Mouse (Mus musculus) brain, embryonic 18.5 days (tissue): ENCODE measurements around the gene Mcrs1.
"Not testable (repeated sequence)": the region's sequence is repeated elsewhere in the genome, so short reads cannot be mapped to it uniquely, and the experiment has no call there.

Source experiments
- DNase-seq: peaks from one replicate; pipeline ENCODE4 v3.0.0-alpha.2; 2012; ENCODE audit warnings: low read depth, low spot score

Gene Mcrs1

DNA sequence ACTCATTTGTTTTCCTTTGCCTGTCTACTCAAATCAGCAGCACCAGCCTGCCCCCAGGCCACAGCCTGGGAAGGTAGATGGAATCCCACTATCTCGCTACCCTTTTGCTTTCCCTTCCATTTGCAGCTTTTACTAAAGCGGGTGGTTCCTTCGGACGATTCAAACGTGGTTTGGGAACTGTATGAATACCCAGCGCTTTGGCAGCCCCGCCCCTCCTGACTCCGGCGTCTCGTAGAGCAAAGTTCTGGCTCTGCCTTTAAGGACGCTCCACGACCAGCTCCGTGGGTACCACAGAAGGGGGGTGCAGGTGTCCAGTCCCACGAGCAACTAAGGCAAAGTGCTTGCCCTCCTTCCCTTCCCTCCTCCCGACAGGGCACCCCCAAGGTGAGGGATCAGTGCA, 650 bp downstream of the Mcrs1 start:
- DNase-seq: not testable (repeated sequence)

- no peak for DNase-seq
These were observed 1.8 kb downstream of the Mcrs1 start for GRCm38 (mm10) chr15:99249938-99250337.

GRCm38 (mm10) chr15:99248972-99249371, 2.8 kb downstream of the Mcrs1 start:
- DNase-seq: no peak

DNA sequence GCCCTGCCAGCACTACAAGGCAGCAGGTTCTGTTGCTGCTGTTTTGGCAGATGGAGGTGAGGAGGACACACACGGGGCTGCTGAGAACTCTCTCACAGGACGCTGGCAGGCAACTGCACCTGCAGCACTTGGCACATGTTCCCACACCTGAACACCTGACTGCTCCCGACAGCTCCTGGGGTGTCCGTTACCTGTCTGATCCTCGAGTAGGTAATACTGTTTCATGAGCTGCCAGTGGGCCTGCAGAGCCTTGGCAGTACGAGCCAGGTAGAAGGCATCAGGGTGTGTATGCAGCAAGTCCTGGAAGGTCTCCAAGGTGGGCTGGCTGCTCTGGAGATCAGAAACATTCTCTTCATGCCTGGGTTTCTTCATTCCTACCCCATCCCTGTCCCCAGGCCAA, 5.0 kb downstream of the Mcrs1 start:
- not testable (repeated sequence) for DNase-seq

DNA sequence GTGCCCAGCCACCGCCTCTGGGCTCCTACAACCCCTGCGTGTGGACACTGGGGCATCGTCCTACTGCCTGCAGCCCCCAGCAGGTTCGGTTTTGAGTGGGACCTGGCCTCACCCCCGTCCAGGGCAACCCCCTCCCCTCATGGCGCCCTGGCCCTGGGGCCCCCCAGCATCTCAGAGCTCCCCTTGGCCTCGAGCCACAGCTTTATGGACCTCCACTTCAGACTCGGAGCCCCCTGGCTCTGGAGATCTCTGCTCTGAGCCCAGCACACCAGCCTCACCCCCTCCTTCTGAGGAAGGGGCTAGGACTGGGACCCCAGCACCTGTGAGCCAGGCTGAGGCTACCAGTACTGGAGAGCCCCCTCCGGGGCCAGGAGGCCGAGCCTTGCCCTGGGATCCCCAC, 9.7 kb downstream of the Mcrs1 start:
- no peak for DNase-seq

DNA sequence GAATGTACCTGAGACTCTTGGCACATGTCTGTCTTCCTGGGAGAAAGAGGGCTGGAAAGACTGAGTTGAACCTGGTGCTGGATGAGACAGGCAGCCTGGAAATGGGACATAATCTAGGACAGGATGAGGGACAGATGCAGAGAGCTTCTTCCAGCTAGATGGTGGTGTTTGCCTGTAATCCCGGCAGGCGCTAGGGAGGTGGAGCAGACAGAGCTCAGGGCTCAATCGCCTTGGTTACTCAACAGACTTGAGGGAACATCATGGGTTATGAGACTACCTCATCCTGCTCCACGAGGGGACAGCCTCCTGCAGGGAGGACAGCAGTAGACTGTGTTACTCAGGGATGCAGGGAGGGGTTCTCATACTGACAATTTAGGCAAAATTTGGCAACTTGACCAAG, 10.5 kb downstream of the Mcrs1 start:
- DNase-seq: no peak

GRCm38 (mm10) chr15:99240129-99240528, 11.6 kb downstream of the Mcrs1 start:
- no peak for DNase-seq

GRCm38 (mm10) chr15:99238006-99238405, 13.8 kb downstream of the Mcrs1 start:
- DNase-seq: no peak

GRCm38 (mm10) chr15:99234326-99235010, 17.3 kb downstream of the Mcrs1 start:
- no peak for DNase-seq

- no peak for DNase-seq
These were observed 18.0 kb downstream of the Mcrs1 start for GRCm38 (mm10) chr15:99233719-99234118.

DNA sequence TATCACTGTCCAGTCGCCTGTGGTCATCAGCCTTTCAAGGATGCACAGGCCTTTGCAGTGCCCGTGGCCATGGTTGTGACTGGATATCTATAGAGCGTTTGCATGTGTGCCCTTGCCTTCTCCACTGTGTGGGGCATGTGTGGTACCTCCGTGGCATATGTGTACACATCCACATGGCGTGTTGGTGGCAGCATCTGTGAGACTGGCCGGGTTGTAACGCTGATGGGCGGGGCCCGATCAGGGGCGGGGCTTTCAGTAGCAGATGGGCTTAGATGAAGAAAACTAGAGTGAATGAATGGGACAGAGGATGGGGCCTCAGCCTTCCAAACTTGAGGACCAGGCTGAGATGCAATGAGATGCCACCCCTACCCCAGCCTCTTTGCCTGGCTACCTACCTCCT, 19.8 kb downstream of the Mcrs1 start:
- no peak for DNase-seq

- no peak for DNase-seq
These were observed 25.7 kb downstream of the Mcrs1 start for GRCm38 (mm10) chr15:99226090-99226489.

DNA sequence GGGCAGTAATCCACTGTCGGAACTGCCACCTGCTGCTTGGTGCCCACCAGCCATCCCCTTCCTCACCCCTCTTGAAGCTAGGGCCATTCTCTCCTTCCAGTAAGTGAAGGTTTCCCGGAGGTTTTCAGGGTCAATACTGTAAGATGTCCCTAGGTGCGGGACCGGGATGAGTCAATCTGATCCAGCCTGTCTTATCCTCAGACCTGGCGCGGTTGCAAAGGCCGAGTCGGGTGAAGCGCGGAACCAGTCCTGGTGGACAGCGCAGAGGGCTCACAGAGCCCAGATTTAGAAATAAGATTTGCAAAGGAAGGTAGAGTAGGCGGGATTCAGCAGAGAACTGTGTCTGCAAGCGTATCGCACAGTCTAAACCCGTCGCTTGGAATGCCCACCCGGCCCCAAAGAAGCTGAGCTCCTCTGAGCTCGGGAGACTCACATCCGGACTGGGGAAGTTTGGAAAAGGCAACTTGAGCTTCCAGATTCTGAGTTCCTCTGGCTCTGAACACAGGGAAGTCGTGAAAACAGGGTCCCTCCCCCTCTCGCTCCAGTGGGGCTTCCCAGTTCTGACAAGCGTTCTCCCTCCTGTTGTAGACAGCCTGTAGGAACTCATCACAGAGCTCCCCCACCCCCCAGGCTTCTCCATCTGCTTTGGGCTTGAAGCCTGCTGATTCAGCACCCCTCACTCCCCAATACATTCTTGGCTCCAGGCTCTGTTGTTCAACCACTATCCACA, 26.5 kb downstream of the Mcrs1 start:
- peak; percentile 50 for DNase-seq

- peak; percentile 50 for DNase-seq
These were observed 27.4 kb downstream of the Mcrs1 start, which contains the start of gene Kcnh3 for GRCm38 (mm10) chr15:99224208-99224911. Gene Kcnh3, plus strand, starts transcription at chr15:99224861.

GRCm38 (mm10) chr15:99223585-99224207, 28.1 kb downstream of the Mcrs1 start:
- DNase-seq: no peak

DNA sequence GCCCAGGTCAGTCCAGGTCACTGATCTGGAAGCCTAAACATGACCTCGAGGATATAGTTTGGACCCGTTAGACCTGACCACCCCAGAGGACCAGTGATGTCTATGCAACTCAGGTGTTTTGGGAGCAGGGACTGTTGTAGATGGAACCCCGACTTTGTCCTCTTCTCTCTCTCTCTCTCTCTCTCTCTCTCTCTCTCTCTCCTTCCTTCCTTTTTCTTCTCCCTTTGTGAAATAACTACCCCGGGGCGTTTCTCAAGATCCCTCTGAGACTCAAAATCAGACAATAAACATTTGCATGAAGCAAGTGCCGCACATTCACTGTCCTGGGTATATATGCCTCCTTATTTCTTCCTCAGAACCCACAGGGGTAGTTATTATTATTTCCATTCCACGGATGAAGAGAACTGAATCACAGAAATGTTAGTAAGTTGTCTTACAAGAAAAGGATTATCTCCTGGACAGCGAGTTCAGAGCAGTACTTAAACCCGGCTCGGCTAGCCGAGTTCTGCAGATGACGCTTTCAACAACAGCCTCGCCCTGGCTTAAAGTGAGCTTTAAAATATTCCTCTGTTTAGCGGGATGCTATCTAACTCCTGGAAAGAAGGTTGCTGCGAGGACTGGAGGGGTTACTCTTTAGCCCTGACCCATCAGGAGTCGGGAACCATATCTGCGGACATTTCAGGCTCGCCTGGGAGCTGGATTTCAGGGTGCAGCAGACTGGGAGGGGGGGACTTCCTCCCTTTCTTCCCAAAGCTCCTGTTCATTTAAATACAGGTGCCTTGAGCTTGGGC, 28.8 kb downstream of the Mcrs1 start:
- DNase-seq: no peak

- no peak for DNase-seq
These were observed 30.3 kb downstream of the Mcrs1 start for GRCm38 (mm10) chr15:99221315-99221952.

DNA sequence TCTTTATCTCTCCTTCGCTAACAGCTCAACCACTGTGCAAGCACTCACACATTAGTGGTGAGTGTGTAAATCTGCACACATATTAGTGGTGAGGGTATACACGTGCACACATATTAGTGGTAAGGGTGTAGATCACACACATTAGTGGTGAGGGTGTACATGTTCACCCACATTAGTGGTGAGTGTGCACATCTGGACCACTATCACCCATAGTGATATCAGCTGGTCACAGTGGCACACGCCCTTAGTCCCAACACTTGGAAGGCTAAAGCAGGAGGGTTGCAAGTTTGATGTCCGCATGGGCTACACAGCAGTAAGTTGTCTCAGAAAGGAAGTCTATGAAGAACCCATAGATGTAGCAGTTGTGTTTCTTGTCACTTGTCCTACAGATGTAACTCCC, 34.1 kb downstream of the Mcrs1 start:
- DNase-seq: no peak

DNA sequence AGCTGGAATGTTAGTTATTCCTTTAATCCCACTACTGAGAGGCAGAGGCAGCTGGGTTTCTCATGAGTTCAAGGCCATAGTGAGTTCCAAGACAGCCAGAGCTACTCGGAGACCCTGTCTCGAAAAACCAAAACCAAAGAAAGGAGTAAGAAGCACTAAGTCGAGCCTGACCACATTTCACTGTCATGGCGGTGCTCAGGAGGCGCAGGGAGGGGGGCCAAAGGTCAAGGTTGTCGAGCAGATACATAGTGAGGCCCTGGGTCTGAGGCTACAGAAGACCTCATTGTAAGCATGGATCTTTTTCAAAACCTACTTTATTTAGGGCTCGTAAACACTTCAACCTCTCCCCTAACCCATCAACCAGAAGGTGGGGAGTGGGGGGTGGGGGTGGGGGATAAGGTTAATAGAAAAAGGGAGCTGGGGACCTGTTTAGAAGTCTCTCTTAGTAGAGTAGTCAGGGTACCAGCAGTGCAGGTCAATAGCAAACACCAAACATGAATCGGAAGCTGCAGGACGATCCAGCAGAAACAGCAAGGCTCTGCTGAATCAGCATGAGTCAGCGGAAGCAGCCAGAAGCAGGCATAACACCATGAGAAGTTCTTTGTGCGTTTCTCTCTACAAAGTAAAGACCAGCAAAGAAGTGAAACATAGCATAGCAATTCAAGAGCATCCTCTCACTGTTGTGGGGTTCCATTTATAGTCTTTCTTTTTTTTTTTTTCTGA, 35.9 kb downstream of the Mcrs1 start:
- no peak for DNase-seq

DNA sequence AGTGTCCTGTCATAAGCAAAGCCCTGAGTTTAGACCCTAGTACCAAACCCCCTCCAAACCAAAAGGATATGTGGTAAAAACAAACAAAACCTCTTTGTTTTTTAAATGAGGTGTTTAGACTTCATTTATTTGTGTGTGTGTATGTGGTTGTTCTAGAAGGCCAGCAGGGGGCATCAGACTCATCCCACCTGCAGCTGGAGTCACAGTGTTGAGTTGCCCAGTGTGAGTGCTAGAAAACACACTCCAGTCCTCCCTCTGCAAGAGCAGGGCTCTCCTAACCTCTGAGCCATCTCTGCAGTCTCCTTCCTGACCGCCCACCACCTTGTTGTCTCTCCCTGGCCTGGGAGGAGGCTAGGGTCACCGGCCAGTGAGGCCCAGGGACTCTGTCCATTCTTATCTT, 36.8 kb downstream of the Mcrs1 start:
- no peak for DNase-seq
